Mouse (Mus musculus) left cerebral cortex, adult 18-20 months (tissue): Measurements from ENCODE around the gene Parp3. TPM values are rescaled to one million over a fixed set of nuclear protein-coding genes. Genes with fewer than 3 reads are reported as not detected.

Experiments used
- DNase-seq, 2 experiments: peaks; one replicate each; pipeline ENCODE4 v3.0.0; 2021 to 2022; ENCODE audit warnings: low spot score in 2 of 2, mixed read lengths in 1 of 2
- total RNA-seq, 2 experiments: library from RNA; stranded (reverse); gene quantifications; 2 replicates each; pipeline ENCODE4 v1.2.3; 2021

The Parp3 gene
- total RNA-seq, 2 experiments from 2014 or later: 5.2 to 5.5 TPM

DNA sequence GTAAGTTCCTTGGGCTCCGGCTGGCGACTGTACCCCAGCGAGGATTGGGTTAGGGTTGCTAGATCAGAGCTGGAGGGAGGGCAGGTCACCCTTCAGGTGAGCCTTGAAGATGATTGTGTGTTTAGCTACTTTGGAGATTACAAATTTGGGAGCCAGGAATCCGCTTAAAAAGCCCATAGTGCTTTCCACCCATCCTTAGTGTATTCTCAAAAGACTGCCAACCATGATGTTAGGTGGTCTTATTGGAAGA is 46.8 kb downstream of the Parp3 start:
- DNase-seq: no peak

DNA sequence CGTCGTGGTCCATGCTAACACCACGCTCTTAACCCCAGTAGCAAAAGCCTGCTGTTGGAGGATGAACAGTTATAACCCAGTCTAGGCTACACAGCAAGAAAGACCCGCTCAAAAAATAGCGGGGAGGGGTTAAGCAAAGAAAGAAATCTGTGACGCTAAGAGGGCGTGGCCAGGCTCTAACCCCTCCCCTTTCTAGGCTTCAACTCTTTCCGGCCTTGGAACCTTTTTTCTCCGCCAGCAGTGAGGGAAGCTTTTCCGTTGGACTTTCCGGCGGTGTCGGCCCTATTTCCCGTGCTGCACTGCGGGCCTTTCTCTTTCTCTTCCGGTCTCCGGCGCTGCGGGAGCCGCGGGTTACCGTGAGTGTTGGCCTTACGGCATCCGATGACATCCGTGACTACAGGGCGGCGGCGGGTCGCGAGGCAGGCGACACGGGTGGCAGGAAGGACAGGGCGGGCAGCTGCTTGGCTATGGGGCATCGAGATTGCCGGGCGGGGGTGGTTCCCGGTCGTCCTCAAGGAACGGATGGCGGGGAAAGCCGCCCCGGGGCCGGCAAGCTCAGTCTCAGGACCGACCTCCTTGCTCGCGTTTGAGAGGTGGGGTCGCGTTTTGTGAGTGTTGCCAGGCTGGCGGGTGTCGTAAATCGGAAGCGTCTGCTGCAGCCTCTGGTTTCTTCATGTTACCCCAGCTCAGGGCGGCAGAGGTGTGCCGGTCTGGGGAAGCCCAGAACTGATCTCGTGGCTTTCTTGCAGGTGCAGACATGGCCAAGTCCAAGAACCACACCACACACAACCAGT is 47.3 kb downstream of the Parp3 start, which contains the start of gene Rpl29:
Rpl29 (plus strand) TSS at position 234 of the 794 bp plus-strand sequence.
- DNase-seq: peak; percentile 90 to 95

DNA sequence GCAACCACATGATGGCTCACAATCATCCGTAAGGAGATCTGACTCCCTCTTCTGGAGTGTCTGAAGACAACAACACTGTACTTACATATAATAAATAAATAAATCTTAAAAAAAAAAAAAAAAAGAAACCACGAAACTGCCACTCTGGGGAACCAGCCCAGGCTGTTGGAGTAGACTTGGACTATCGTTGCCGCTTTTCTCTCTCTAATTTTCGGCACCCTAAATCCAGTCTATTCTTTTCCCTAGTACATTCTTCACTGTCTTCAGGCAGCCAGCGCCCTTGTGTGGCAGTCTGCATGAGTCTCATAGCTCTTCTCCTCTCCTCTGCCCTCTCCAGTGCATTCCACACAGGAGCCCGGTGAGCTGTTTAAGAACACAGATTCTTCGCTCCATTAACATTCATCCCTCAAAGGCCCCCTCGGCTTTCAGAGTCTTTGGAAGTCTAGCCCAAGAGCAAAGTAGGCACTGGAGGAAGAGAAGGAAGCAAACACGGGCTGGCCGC is 48.0 kb downstream of the Parp3 start:
- DNase-seq: no peak

DNA sequence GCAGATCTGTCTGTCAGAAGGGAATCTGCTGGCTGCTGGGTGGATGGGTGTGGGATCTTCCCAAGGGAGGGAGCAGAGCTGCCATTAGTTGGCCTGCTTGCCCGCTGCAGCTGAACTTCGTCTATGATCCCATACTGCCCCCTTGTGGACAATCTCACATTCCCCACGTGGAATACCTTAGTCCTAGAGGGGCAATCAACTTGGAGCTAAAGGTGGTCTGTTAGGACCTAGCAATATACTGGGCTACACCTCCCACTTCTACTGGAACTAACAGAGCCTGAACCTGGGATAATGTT is 54.9 kb downstream of the Parp3 start:
- DNase-seq: peak; percentile 87 to 91

DNA sequence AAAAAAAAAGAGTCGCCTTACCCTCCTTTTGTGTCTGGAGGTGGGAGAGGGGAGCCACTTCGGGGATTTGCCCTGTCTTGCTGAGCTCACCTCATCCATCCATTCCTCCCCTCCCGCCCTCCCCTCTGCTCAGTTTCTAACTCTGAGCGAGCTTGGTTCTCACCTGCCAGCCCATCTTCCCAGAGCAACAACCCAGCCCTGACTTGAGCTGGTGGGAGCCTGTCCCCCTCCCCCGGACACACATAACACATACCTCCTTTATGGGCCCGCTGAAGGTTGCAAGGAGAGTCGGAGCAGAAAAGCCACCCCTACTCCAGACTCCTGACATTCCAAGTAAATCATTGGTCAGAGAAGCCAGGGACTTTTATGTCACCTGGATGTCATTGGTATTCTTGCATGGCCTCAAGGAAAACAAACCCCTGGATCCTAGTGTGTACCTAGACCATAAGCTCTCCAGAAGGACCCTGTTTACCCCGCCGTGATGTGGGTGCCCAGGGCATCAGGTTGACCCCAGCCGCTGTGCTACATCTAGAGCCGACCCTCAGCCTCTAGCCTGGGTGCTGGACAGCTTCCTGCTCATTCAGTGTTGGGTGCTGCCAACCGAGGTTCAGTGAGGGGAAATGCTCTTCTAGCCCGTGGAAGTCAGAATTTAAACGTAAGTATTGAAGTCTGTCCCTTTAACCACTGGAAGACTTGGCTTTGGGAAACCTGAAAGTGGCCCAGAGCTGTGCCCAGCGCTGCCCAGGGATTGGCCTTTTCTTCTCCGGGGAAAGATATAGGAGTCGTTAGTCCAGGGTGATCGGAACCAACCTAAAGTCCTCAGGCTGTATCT is 55.5 kb downstream of the Parp3 start:
- no peak for DNase-seq

DNA sequence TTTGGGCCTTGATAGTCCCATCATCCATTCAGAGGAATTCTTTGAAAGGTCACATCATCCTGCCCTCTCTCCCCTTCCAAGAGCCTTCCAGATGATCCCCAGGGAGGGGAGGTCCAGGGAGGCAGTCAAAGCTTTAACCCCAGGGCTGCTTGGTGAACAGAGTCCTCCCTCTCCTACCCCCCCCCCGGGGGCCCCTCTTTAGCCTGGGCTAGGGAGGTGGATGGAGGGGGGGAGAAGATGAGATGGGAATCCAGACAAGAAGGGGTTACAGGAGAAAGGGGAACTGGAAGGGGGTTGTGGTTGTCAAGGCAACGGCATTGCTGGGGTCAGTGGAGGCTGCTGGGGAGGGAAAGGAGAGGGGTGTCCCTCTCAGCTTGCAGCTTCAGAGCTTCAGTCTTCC is 56.1 kb downstream of the Parp3 start:
- no peak for DNase-seq

Other genes starting within 250 kb of the Parp3 start
- 100 to 1,000 TPM; 135 to 137 TPM for gene Alas1, start 228.3 kb downstream of the Parp3 start, total RNA-seq
- 10 to 100 TPM; 14.8 to 16.1 TPM for gene Poc1a, start 195.9 kb downstream of the Parp3 start, total RNA-seq
- gene Dusp7, start 108.3 kb downstream of the Parp3 start, total RNA-seq: 100 to 1,000 TPM; 106 to 111 TPM
- gene Rpl29, start 47.5 kb downstream of the Parp3 start, total RNA-seq: 100 to 1,000 TPM; 275 to 295 TPM
- 10 to 100 TPM; 15.6 to 19.4 TPM for gene Acy1, start 38.6 kb downstream of the Parp3 start, total RNA-seq
- 10 to 100 TPM; 12.5 to 12.7 TPM for gene Abhd14b, start 29.5 kb downstream of the Parp3 start, total RNA-seq
- 10 to 100 TPM; 35.3 to 36.5 TPM for gene Abhd14a, start 29.3 kb downstream of the Parp3 start, total RNA-seq
- gene Pcbp4, start 23.7 kb downstream of the Parp3 start, total RNA-seq: 100 to 1,000 TPM; 207 to 212 TPM
- gene Gpr62, start 11.0 kb downstream of the Parp3 start, total RNA-seq: 1 to 10 TPM; 9.0 to 9.6 TPM
- gene Rrp9, start 986 bp downstream of the Parp3 start, total RNA-seq: 10 to 100 TPM; 29.3 to 38.7 TPM
- gene Iqcf1, start 23.0 kb upstream of the Parp3 start, total RNA-seq: not detected
- gene Iqcf5, start 37.6 kb upstream of the Parp3 start, total RNA-seq: not detected
- gene Iqcf3, start 84.7 kb upstream of the Parp3 start, total RNA-seq: not detected
- not detected for gene Iqcf4, start 94.0 kb upstream of the Parp3 start, total RNA-seq
- not detected for gene Iqcf6, start 149.6 kb upstream of the Parp3 start, total RNA-seq
- gene Grm2, start 179.1 kb upstream of the Parp3 start, total RNA-seq: 10 to 100 TPM; 50.5 to 52.2 TPM
- gene Tex264, start 209.0 kb upstream of the Parp3 start, total RNA-seq: 100 to 1,000 TPM in 1 of 2 experiments, 10 to 100 TPM in 1; 99.4 to 103 TPM